Mouse (Mus musculus) small intestine, adult 2 months (tissue): ENCODE measurements at regions not wholly inside any gene's neighbourhood (a gene's known extent, or its start where the extent isn't known, plus 50 kb on each side); places are given as distances from the start of the nearest gene placed in this dataset.

Source experiments
- H3K27ac ChIP-seq: fragments of 200-500 bp; 2 replicates; pipeline ENCODE4 v1.5.1; 2012; ENCODE audit warnings: low read depth, low read length, control low read depth, inconsistent platforms; ENCODE audit not compliant: insufficient read depth
- H3K27me3 ChIP-seq: fragments of 200-500 bp; 2 replicates; pipeline ENCODE4 v1.6.1; 2012; ENCODE audit warnings: mild to moderate bottlenecking, moderate library complexity, low read length, inconsistent platforms; ENCODE audit not compliant: control insufficient read depth, insufficient read depth
- H3K36me3 ChIP-seq: fragments of 200-500 bp; 2 replicates; pipeline ENCODE4 v1.6.1; 2012; ENCODE audit warnings: mild to moderate bottlenecking, low read length, control low read depth, inconsistent platforms; ENCODE audit not compliant: control insufficient read depth, insufficient read depth
- H3K4me1 ChIP-seq: fragments of 200-500 bp; 2 replicates; pipeline ENCODE4 v1.6.1; 2012; ENCODE audit warnings: low read length, inconsistent platforms, mixed read lengths; ENCODE audit not compliant: control insufficient read depth, insufficient read depth, insufficient read length
- H3K4me3 ChIP-seq: fragments of 200-500 bp; 2 replicates; pipeline ENCODE4 v1.5.1; 2012; ENCODE audit warnings: low read depth, mild to moderate bottlenecking, control low read depth, inconsistent platforms, low read length, moderate library complexity
- CTCF ChIP-seq: fragments of 200-500 bp; IDR thresholded peaks from 2 replicates; pipeline ENCODE4 v1.5.1; 2012; ENCODE audit warnings: low read depth, mild to moderate bottlenecking, control low read depth, inconsistent platforms, low read length, moderate library complexity, mixed read lengths; ENCODE audit not compliant: insufficient replicate concordance, insufficient read length; ENCODE audit errors: extremely low read depth
- POLR2A ChIP-seq: fragments of 200-500 bp; IDR thresholded peaks from 2 replicates; pipeline ENCODE4 v1.6.1; 2012; ENCODE audit warnings: low read depth, mild to moderate bottlenecking, control low read depth, inconsistent platforms, low read length, moderate library complexity
- WGBS: fragments of 180-500 bp; shearing (Covaris S2); methylation state at CpG from one replicate; pipeline ENCODE4 v1.1.7; 2018; 5-methylcytosine and 5-hydroxymethylcytosine counted together

DNA sequence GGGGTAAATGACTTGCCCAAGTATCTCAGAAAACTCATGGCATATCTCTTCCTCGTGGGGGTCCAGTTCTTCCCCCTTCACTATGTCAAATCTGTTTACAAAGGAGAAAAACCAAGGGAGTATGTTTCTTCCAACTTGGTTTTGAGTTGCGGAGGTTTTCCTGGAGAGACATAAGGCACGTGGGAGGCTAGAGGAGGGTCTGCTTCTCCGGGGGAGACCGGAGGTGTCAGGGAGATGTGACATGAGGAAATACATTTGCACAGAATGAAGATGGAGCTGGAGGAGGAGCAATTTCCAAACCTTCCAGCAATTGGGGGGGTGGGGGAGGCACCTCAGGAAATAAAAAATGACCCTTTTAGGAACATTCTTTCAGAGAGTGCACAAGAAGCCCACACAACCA lies 112.0 kb upstream of the Mycn start:
- Histone ChIP-seq H3K27me3 (no peaks in the 10 kb centered on the region), H3K4me3 (no peak overlapping the region), H3K27ac (no peak overlapping the region), H3K36me3 (no peaks in the 10 kb centered on the region), H3K4me1 (no peaks in the 10 kb centered on the region)
- WGBS = 66% methylated on average over 5 of the region's 5 CpGs
- TF ChIP-seq CTCF (no peak), POLR2A (no peak)

- H3K36me3 ChIP-seq = no peaks in the 10 kb centered on the region
- TF ChIP-seq CTCF (no peak), POLR2A (no peak)
- no peak overlapping the region for H3K4me3 ChIP-seq
- no peaks in the 10 kb centered on the region for H3K27me3 ChIP-seq
- no peaks in the 10 kb centered on the region for H3K4me1 ChIP-seq
- WGBS = 74% methylated on average over 9 of the region's 9 CpGs
- no peak overlapping the region for H3K27ac ChIP-seq
These were observed 111.3 kb upstream of the Mycn start for GRCm38 (mm10) chr12:13052845-13053623.

DNA sequence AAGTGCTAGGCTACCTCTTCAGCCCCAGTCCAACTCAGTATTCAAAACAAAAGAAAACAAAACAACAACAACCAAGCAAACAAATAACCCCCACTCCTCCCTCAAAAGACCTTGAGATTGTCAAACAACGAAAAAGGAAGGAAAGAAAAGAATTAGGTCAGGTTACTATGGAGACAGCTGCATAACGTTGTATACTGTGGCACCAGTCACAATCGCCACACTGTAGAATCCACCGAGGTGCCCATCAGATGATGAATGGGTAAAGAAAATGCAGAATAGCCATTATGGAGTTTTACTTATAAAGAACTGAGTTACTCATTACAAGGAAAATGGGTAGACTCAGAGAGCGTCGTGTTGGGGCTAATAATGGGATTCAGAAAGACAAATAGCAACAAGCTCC lies 110.5 kb upstream of the Mycn start:
- WGBS = 47% methylated on average over 6 of the region's 6 CpGs
- Histone ChIP-seq H3K27ac (no peak overlapping the region), H3K27me3 (no peaks in the 10 kb centered on the region), H3K4me1 (no peaks in the 10 kb centered on the region), H3K36me3 (no peaks in the 10 kb centered on the region), H3K4me3 (no peak overlapping the region)
- no peak for TF ChIP-seq POLR2A

DNA sequence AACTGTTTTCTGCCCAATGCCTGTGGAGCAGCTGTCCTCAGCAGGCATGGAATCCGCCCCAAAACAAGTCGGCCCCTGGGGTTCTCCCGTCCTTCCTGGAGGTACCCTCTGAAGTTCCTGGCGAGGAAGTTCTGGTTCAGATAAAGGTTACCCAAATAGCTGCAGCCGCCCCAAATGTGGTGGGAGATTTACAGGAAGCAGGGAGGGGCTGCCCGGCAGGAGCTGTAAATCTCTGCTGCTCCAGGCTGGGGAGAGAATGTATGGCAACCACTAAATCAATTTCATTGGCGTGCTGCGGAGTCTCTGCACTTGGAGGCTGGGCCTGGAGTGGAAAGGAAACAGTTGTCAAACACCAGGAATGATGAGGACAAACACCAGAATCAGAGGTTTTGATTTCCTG lies 107.9 kb upstream of the Mycn start:
- Histone ChIP-seq H3K4me1 (no peaks in the 10 kb centered on the region), H3K36me3 (no peaks in the 10 kb centered on the region), H3K4me3 (no peak overlapping the region), H3K27ac (no peak overlapping the region), H3K27me3 (no peaks in the 10 kb centered on the region)
- 25% methylated on average over 8 of the region's 8 CpGs for WGBS
- TF ChIP-seq POLR2A (no peak), CTCF (no peak)

GRCm38 (mm10) chr12:13048168-13048727 lies 106.5 kb upstream of the Mycn start:
- H3K27me3 ChIP-seq = no peaks in the 10 kb centered on the region
- H3K4me3 ChIP-seq = no peak overlapping the region
- H3K36me3 ChIP-seq = no peaks in the 10 kb centered on the region
- no peak overlapping the region for H3K27ac ChIP-seq
- no peaks in the 10 kb centered on the region for H3K4me1 ChIP-seq
- 53% methylated on average over 13 of the region's 13 CpGs for WGBS
- TF ChIP-seq POLR2A = no peak
- TF ChIP-seq CTCF = no peak

DNA sequence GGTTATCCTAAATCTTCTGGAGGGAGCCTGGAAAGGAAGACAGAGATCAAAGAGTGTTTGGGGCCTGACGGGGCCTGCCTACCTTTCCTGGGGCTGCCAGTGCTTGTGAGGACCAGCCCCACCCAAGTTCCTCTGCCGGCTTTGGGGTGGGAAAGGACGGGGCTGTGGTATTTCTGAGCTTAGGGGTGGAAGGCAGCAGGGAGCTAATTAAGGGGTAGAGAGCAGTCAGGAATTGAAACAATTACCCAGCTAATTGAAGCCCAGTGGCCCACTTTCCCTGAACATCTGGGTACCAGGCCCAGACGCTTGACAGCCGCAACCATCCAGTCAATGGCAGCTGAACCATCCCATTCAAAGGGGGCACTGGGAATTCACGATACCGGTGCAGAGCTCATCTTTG lies 101.2 kb upstream of the Mycn start:
- Histone ChIP-seq H3K36me3 (no peaks in the 10 kb centered on the region), H3K27ac (no peak overlapping the region), H3K27me3 (no peaks in the 10 kb centered on the region), H3K4me3 (no peak overlapping the region), H3K4me1 (no peaks in the 10 kb centered on the region)
- TF ChIP-seq POLR2A (no peak), CTCF (no peak)
- WGBS = 82% methylated on average over 7 of the region's 7 CpGs

- Histone ChIP-seq H3K36me3 (no peaks in the 10 kb centered on the region), H3K27me3 (no peaks in the 10 kb centered on the region), H3K27ac (no peak overlapping the region), H3K4me1 (no peaks in the 10 kb centered on the region), H3K4me3 (no peak overlapping the region)
- WGBS = 81% methylated on average over 5 of the region's 5 CpGs
- TF ChIP-seq CTCF (no peak), POLR2A (no peak)
These were observed 93.5 kb upstream of the Mycn start for GRCm38 (mm10) chr12:13035108-13035741.
